Mouse (Mus musculus) spleen, adult 2 months (tissue): ENCODE results near the gene Cars2. TPM values are rescaled to one million over a fixed set of nuclear protein-coding genes. Genes with fewer than 3 reads are reported as not detected.

Source experiments
- DNase-seq, 2 experiments: peaks; one replicate each; pipeline versions ENCODE4 v3.0.0 to v3.0.0-alpha.2; 2012 to 2021; ENCODE audit warnings: low spot score in 2 of 2, low read depth in 1 of 2
- H3K27ac ChIP-seq: fragments of 200-500 bp; 2 replicates; pipeline ENCODE4 v1.5.1; 2012; ENCODE audit warnings: low read length, inconsistent platforms; ENCODE audit not compliant: insufficient read depth
- H3K27me3 ChIP-seq: fragments of 200-500 bp; 2 replicates; pipeline ENCODE4 v1.6.1; 2012; ENCODE audit warnings: mild to moderate bottlenecking, moderate library complexity, low read length, inconsistent platforms; ENCODE audit not compliant: control insufficient read depth, insufficient read depth
- H3K36me3 ChIP-seq: fragments of 200-500 bp; 2 replicates; pipeline ENCODE4 v1.6.1; 2012; ENCODE audit warnings: mild to moderate bottlenecking, low read length, inconsistent platforms; ENCODE audit not compliant: control insufficient read depth, insufficient read depth
- H3K4me1 ChIP-seq: fragments of 200-500 bp; 2 replicates; pipeline ENCODE4 v1.6.1; 2011; ENCODE audit warnings: inconsistent platforms; ENCODE audit not compliant: control insufficient read depth, insufficient read depth, insufficient read length
- H3K4me3 ChIP-seq: fragments of 200-500 bp; 2 replicates; pipeline ENCODE4 v1.5.1; 2011; ENCODE audit warnings: mild to moderate bottlenecking, inconsistent platforms; ENCODE audit not compliant: insufficient read depth, insufficient read length; ENCODE audit errors: extremely low read depth
- CTCF ChIP-seq: fragments of 200-500 bp; IDR thresholded peaks from 2 replicates; pipeline ENCODE4 v1.5.1; 2011; ENCODE audit warnings: mild to moderate bottlenecking, inconsistent platforms; ENCODE audit not compliant: insufficient read depth, insufficient read length, insufficient replicate concordance; ENCODE audit errors: extremely low read depth
- POLR2A ChIP-seq: fragments of 200-500 bp; IDR thresholded peaks from 2 replicates; pipeline ENCODE4 v1.6.1; 2011; ENCODE audit warnings: low read depth, low read length, inconsistent platforms
- WGBS: fragments of 180-500 bp; shearing (Covaris S2); methylation state at CpG from one replicate; pipeline ENCODE4 v1.1.7; 2018; 5-methylcytosine and 5-hydroxymethylcytosine counted together
- polyA plus RNA-seq: library from polyadenylated mRNA; depleted of rRNA; stranded (reverse); fragments of >200 nt; gene quantifications from 2 replicates; pipeline ENCODE4 v1.2.3, GENCODE M21; 2012

Gene Cars2
- polyA plus RNA-seq, 1 experiment, result 29.8 TPM

DNA sequence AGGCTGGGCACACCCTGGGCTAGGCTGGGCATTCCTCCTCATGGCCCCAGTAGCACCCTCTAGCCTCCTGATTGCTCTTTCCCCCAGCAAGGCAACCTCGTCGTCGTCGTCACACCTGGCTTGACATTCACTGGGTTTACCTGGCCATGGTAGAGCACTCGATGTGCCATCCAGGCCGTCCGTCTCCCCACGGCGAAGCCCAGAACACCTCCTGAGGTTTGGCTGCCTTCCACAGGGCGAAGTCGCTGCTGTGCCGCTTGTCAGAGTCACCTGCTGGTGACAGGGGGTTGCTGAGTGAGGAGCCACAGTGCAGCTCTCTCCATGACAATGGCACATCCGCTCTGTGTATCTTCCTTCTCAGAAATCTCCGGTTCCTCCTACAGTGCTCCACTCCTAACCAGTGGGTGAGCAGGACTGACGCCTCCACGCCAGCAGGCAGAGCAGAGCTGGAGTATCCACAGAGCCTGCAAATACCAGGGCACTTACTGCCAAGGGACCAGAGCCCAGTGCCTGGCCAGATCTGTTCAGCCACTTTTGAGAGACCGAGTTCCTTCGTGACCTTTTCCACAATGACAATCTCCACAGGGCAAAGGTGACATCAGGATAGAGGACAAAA, 20.3 kb downstream of the Cars2 start:
- Histone ChIP-seq H3K27ac (no peak overlapping the region), H3K4me3 (no peak overlapping the region), H3K36me3 (peaks cover 23% of the 10 kb centered on the region), H3K27me3 (no peaks in the 10 kb centered on the region), H3K4me1 (peaks cover 2% of the 10 kb centered on the region; the same call in 1 of the 2 replicates)
- DNase-seq, result no peak
- WGBS, result 96% methylated on average over 18 of the region's 18 CpGs
- TF ChIP-seq POLR2A, result no peak
- no peak for TF ChIP-seq CTCF

GRCm38 (mm10) chr8:11523331-11523730, 27.3 kb downstream of the Cars2 start:
- Histone ChIP-seq H3K27ac (no peak overlapping the region), H3K4me3 (no peak overlapping the region), H3K4me1 (peaks cover 2% of the 10 kb centered on the region; the same call in 1 of the 2 replicates), H3K36me3 (peaks cover 19% of the 10 kb centered on the region), H3K27me3 (no peaks in the 10 kb centered on the region)
- no peak for TF ChIP-seq CTCF
- TF ChIP-seq POLR2A, result no peak
- WGBS, result 83% methylated on average over 3 of the region's 3 CpGs
- DNase-seq, result no peak

GRCm38 (mm10) chr8:11518676-11519075, 31.9 kb downstream of the Cars2 start:
- DNase-seq, result no peak
- no peak for TF ChIP-seq CTCF
- no peak for TF ChIP-seq POLR2A

GRCm38 (mm10) chr8:11518056-11518396, 32.6 kb downstream of the Cars2 start:
- no peaks in the 10 kb centered on the region for H3K27me3 ChIP-seq
- H3K27ac ChIP-seq, result no peak overlapping the region
- H3K4me3 ChIP-seq, result no peak overlapping the region
- no peak for DNase-seq
- H3K4me1 ChIP-seq, result no peaks in the 10 kb centered on the region
- WGBS, result 89% methylated on average over 6 of the region's 6 CpGs
- H3K36me3 ChIP-seq, result peaks cover 29% of the 10 kb centered on the region
- TF ChIP-seq POLR2A, result no peak

More at GRCm38 (mm10) chr8:11518676-11519075, 31.9 kb downstream of the Cars2 start:
- Histone ChIP-seq H3K27ac (no peak overlapping the region), H3K27me3 (no peaks in the 10 kb centered on the region), H3K4me3 (no peak overlapping the region), H3K4me1 (no peaks in the 10 kb centered on the region), H3K36me3 (peaks cover 23% of the 10 kb centered on the region)
- 79% methylated on average over 11 of the region's 11 CpGs for WGBS

DNA sequence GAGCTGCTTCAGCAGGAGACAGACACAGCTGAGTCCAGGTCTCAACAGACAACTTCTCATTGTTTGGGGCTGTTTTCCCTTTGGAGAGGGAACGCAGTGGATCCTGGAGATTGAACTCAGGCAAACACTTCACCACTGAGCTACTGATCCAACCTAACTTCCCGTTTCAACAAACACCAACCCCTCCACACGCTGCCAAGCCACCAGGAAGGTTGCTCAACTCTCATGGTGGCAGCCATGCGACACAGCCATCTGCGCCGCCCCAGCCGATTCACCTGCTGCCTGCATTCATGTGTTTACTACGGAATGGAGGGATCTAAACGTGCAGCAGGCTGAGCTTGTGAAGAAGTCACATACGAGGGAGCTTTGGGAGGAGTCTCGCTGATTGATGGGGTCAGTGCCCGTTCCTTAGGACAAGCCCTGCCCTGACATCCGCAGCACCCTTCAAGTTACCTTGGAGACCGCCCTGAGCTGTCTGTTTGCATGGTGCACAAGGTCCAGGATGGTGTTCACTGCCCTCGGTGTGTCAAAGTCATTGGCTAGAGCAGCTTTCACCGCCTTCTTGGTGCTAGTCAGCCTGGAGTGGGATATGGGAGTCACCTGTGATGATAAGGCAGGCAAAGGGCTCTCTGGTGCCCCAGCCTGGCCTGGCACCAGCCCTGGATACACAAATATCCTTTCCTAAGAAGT, 33.1 kb downstream of the Cars2 start:
- H3K27ac ChIP-seq, result no peak overlapping the region
- no peaks in the 10 kb centered on the region for H3K4me1 ChIP-seq
- no peaks in the 10 kb centered on the region for H3K27me3 ChIP-seq
- 86% methylated on average over 16 of the region's 16 CpGs for whole genome bisulfite sequencing
- H3K36me3 ChIP-seq, result peaks cover 32% of the 10 kb centered on the region
- no peak overlapping the region for H3K4me3 ChIP-seq
- no peak for TF ChIP-seq CTCF
- no peak for TF ChIP-seq POLR2A
- no peak for DNase-seq

- H3K27me3 ChIP-seq, result no peaks in the 10 kb centered on the region
- TF ChIP-seq POLR2A, result no peak
- TF ChIP-seq CTCF, result no peak
- peaks cover 34% of the 10 kb centered on the region for H3K36me3 ChIP-seq
- no peaks in the 10 kb centered on the region for H3K4me1 ChIP-seq
- H3K4me3 ChIP-seq, result no peak overlapping the region
- H3K27ac ChIP-seq, result no peak overlapping the region
- no peak for DNase-seq
- WGBS, result 94% methylated on average over 9 of the region's 9 CpGs
These were observed 34.3 kb downstream of the Cars2 start for GRCm38 (mm10) chr8:11516292-11516691.

DNA sequence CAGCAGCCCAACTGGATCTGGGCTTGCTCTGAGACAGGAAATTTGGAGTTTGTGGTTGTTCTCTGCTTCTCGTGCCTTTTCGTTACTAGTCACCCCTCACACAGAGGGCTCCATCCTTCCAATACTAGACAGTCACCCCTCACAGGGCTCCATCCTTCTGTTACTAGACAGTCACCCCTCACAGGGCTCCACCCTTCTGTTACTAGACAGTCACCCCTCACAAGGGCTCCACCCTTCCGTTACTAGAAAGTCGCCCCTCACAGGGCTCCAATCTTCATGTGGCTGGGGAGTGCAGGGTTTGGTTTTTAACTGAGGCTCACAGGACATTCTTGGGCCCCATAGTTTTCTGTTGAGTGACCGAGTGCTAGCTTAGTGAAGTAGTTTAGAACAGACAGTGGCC, 37.3 kb downstream of the Cars2 start:
- Histone ChIP-seq H3K4me1 (no peaks in the 10 kb centered on the region), H3K27me3 (no peaks in the 10 kb centered on the region), H3K36me3 (peaks cover 44% of the 10 kb centered on the region), H3K4me3 (no peak overlapping the region), H3K27ac (no peak overlapping the region)
- 90% methylated on average over 5 of the region's 5 CpGs for WGBS
- TF ChIP-seq CTCF (no peak), POLR2A (no peak)
- no peak for DNase-seq
